Mouse (Mus musculus): ENCODE data around the gene Gm16440.
"Not testable (repeated sequence)": the region's sequence is repeated elsewhere in the genome, so short reads cannot be mapped to it uniquely, and the experiment has no call there.

Gene Gm16440

GRCm38 (mm10) chr14:6390219-6390618 lies at the start of gene Gm16440:
Gene Gm16440 (minus strand): TSS chr14:6390319.
- not testable (repeated sequence) for DNase-seq (ENCODE audit: extremely low spot score, low spot score)

GRCm38 (mm10) chr14:6426766-6427165 lies 36.6 kb upstream of the Gm16440 start:
- DNase-seq (ENCODE audit: extremely low spot score, low spot score) = not testable (repeated sequence)

- DNase-seq (ENCODE audit: extremely low spot score, low spot score) = peak; percentile 6
Measured at GRCm38 (mm10) chr14:6426353-6426752, 36.2 kb upstream of the Gm16440 start.

- not testable (repeated sequence) for DNase-seq (ENCODE audit: extremely low spot score, low spot score)
Measured at GRCm38 (mm10) chr14:6412382-6412781, 22.3 kb upstream of the Gm16440 start, which contains the start of gene Gm3591. Gene Gm3591 (minus strand): TSS chr14:6412482.

- DNase-seq (ENCODE audit: extremely low spot score, low spot score) = not testable (repeated sequence)
Measured at GRCm38 (mm10) chr14:6343578-6343977, 46.5 kb downstream of the Gm16440 start, which contains the start of gene Gm3618. Gene Gm3618 (minus strand): TSS chr14:6343678.

Measured in neural tube, embryonic 10.5 days (tissue).